Mouse (Mus musculus) forebrain, postnatal 0 days (tissue): Measurements from ENCODE around the gene Nol11. TPM values are rescaled to one million over a fixed set of nuclear protein-coding genes. Genes with fewer than 3 reads are reported as not detected.

Source experiments
- ATAC-seq: fragments of 200-750 bp; cut with Nextera tagmentation; 2 replicates; pipeline ENCODE4 v1.8.0; 2017; ENCODE audit warnings: mild to moderate bottlenecking, moderate library complexity
- DNase-seq: peaks from one replicate; pipeline ENCODE4 v3.0.0-alpha.2; 2015
- H3K27ac ChIP-seq: fragments of 300-500 bp; sonication (generic); 2 replicates; pipeline ENCODE4 v1.5.1; 2014; ENCODE audit warnings: low read depth, mild to moderate bottlenecking, antibody characterized with exemption, low read length, moderate library complexity, mixed read lengths
- H3K27me3 ChIP-seq: fragments of 300-500 bp; sonication (generic); 2 replicates; pipeline ENCODE4 v1.6.1; 2014; ENCODE audit warnings: mild to moderate bottlenecking, low read length, mixed read lengths; ENCODE audit not compliant: insufficient read depth
- H3K36me3 ChIP-seq: fragments of 300-500 bp; sonication (generic); 2 replicates; pipeline ENCODE4 v1.6.1; 2014; ENCODE audit warnings: mild to moderate bottlenecking, moderate library complexity; ENCODE audit not compliant: insufficient read depth
- H3K4me1 ChIP-seq: fragments of 300-500 bp; sonication (generic); 2 replicates; pipeline ENCODE4 v1.6.1; 2014; ENCODE audit warnings: antibody characterized with exemption; ENCODE audit not compliant: insufficient read depth
- H3K4me2 ChIP-seq: fragments of 300-500 bp; sonication (generic); 2 replicates; pipeline ENCODE4 v1.6.1; 2014; ENCODE audit warnings: low read depth, mild to moderate bottlenecking, moderate library complexity
- H3K4me3 ChIP-seq: fragments of 300-500 bp; sonication (generic); 2 replicates; pipeline ENCODE4 v1.5.1; 2014; ENCODE audit warnings: low read depth, low read length, mixed read lengths
- H3K9ac ChIP-seq: fragments of 300-500 bp; sonication (generic); 2 replicates; pipeline ENCODE4 v1.6.1; 2014; ENCODE audit warnings: mild to moderate bottlenecking
- H3K9me3 ChIP-seq: fragments of 300-500 bp; sonication (generic); 2 replicates; pipeline ENCODE4 v1.6.1; 2016; ENCODE audit warnings: low read length
- CTCF ChIP-seq: sonication (generic); IDR thresholded peaks from 2 replicates; pipeline ENCODE4 v1.5.1; 2016; ENCODE audit warnings: antibody characterized with exemption, control low read depth, low read depth
- WGBS: fragments of 180-500 bp; shearing (Covaris S2); extraction: QIAGEN DNeasy Blood & Tissue Kit; methylation state at CpG from one replicate; pipeline ENCODE4 v1.1.7; 2014; 5-methylcytosine and 5-hydroxymethylcytosine counted together
- polyA plus RNA-seq: library from polyadenylated mRNA; unstranded; fragments of >200 nt; fragmentation: Nextera tagmentation; extraction: Ambion mirVana; gene quantifications from 2 replicates; pipeline ENCODE4 v1.2.1, GENCODE M21; 2015
- total RNA-seq: library from RNA; depleted of rRNA; stranded (reverse); fragments of >200 nt; gene quantifications from 2 replicates; pipeline ENCODE4 v1.2.3, GENCODE M21; 2014

The Nol11 gene
- total and polyA plus RNA-seq, 2 experiments from 2014 or later = 35.6 to 49.0 TPM

DNA sequence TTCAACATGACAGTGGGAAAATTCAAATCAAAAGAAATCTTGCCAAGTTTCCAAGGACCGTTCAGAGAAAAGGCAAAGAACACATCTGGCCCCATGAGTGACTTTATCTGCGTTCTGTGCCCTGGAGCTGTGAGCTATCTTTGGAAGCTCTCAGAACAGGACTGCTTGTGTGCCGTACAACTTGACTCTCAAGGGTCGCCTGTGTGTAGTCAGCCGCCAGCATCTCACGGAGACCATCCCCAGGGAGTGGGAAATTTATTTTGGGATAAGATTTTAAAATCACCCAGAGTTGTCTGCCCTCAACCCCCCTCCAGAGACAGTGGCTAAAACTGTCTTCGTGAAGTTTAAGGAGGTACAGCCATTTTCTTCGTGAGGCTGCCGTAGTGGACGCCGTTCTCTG lies 12.6 kb upstream of the Nol11 start:
- WGBS = 88% methylated on average over 11 of the region's 11 CpGs
- Histone ChIP-seq H3K27me3 (no peaks in the 10 kb centered on the region), H3K9ac (no peak overlapping the region), H3K4me3 (no peak overlapping the region), H3K4me2 (no peak overlapping the region), H3K9me3 (no peaks in the 10 kb centered on the region), H3K27ac (no peak overlapping the region), H3K36me3 (no peaks in the 10 kb centered on the region), H3K4me1 (no peaks in the 10 kb centered on the region)
- ATAC-seq (no peak), DNase-seq (no peak)
- no peak for TF ChIP-seq CTCF

DNA sequence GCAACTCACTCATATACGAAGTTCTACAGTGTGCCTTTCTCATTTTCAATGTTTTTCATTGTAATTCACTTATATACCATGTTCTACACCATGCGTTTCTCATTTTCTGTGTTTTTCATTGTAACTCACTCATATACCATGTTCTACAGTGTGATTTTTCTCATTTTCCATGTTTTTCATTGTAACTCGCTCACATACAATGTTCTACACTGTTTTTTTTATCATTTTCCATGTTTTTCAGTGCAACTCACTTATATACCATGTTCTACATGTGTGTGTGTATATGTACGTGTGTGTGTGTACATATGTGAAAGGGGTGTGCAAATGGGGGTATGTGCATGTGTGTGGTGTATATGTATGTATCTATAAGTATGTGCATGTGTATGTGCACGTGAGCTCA lies 10.1 kb upstream of the Nol11 start:
- H3K9me3 ChIP-seq = no peaks in the 10 kb centered on the region
- H3K4me3 ChIP-seq = no peak overlapping the region
- no peak overlapping the region for H3K9ac ChIP-seq
- H3K27me3 ChIP-seq = no peaks in the 10 kb centered on the region
- ATAC-seq (no peak), DNase-seq (no peak)
- no peak overlapping the region for H3K4me2 ChIP-seq
- H3K27ac ChIP-seq = no peak overlapping the region
- 83% methylated on average over 5 of the region's 5 CpGs for WGBS
- no peak for TF ChIP-seq CTCF
- H3K4me1 ChIP-seq = no peaks in the 10 kb centered on the region
- no peaks in the 10 kb centered on the region for H3K36me3 ChIP-seq

DNA sequence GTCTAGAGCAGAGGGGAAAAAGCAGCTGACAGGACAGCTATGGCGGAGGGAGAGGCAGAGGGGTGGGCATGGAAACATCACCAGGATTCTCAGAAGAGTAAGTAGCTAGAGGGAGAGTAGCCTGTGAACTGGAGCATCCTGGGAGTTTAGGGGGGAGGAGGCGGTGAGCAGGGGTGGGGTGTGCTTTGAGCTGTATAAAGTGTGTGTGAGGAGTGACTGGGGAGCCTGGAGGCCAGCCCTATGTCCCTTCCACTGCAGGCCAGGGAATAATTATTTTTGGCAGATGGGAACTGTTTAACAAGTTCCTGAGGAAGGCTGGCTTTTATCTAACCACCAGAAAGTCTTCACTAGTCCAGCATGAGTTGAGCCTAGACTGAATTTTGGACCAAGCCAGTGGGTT lies 6.2 kb upstream of the Nol11 start:
- Histone ChIP-seq H3K36me3 (no peaks in the 10 kb centered on the region), H3K9ac (no peak overlapping the region), H3K9me3 (no peaks in the 10 kb centered on the region), H3K4me1 (no peaks in the 10 kb centered on the region), H3K27ac (no peak overlapping the region), H3K4me2 (no peak overlapping the region), H3K27me3 (no peaks in the 10 kb centered on the region), H3K4me3 (no peak overlapping the region)
- ATAC-seq = no peak
- WGBS = 74% methylated on average over 2 of the region's 2 CpGs
- no peak for TF ChIP-seq CTCF
- DNase-seq = no peak

DNA sequence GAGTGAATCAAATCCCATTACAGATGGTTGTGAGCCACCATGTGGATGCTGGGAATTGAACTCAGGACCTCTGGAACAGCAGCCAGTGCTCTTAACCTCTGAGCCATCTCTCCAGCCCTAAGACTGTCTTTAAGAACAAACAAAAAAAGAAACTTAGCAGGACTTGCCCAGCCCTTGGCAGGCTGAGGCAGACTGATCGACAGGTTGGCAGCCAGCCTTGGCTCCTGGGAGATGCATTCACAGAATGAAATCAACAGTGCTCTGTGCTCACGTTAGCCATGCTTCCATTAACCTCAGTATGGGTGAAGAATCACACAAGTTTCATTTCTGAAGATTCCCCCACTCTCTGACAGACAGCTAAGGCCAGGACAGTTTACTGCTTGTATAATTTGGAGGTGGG lies 1.2 kb upstream of the Nol11 start:
- H3K4me3 ChIP-seq = no peak overlapping the region
- H3K36me3 ChIP-seq = peaks cover 6% of the 10 kb centered on the region
- no peaks in the 10 kb centered on the region for H3K9me3 ChIP-seq
- no peak overlapping the region for H3K4me2 ChIP-seq
- no peak for ATAC-seq
- H3K27ac ChIP-seq = no peak overlapping the region
- peak; percentile 48 for DNase-seq
- H3K9ac ChIP-seq = no peak overlapping the region
- TF ChIP-seq CTCF = no peak
- no peaks in the 10 kb centered on the region for H3K27me3 ChIP-seq
- 0 out of 2 replicates have a peak, but pooled peaks cover 3% of the 10 kb centered on the region for H3K4me1 ChIP-seq
- WGBS = 30% methylated on average over 2 of the region's 2 CpGs

DNA sequence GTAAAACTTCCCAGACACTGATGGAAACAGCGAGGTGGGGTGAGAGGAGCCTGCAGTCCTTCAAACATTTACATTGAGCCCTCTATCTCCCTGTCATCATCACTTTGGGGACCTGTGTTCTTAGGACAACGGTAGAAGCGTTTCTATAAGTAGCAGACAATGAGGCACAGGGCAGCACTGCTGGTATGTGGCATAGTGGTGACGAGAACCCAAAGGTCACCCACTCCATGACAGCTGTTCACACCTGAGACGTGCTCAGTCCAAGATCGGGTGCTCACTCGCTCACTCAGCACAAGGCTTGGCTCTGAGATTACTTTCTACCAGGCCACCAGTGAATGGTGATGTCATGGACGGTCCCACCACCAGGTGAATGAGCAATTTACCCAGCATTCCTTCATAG lies 5.4 kb downstream of the Nol11 start:
- Histone ChIP-seq H3K27me3 (no peaks in the 10 kb centered on the region), H3K27ac (no peak overlapping the region), H3K36me3 (peaks cover 64% of the 10 kb centered on the region), H3K9ac (no peak overlapping the region), H3K4me1 (0 out of 2 replicates have a peak, but pooled peaks cover 3% of the 10 kb centered on the region), H3K9me3 (no peaks in the 10 kb centered on the region), H3K4me2 (no peak overlapping the region), H3K4me3 (no peak overlapping the region)
- DNase-seq (no peak), ATAC-seq (no peak)
- no peak for TF ChIP-seq CTCF
- 94% methylated on average over 8 of the region's 8 CpGs for WGBS

DNA sequence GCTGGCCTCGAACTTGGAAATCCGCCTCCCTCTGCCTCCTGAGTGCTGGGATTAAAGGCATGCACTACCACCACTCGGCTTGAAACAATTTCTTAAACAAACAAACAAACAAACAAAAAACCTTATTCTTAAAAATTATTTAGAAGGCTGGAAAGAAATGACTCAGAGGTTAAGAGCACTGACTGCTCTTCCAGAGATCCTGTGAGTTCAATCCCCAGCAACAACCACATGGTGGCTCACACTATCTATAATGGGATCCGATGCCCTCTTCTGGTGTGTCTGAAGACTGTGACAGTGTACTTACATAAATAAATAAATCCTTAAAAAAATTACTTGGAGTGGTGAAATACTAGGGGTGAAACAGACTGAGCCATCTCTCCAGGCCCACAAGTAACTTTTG lies 28.0 kb downstream of the Nol11 start:
- WGBS = 84% methylated on average over 4 of the region's 4 CpGs
- 0 out of 2 replicates have a peak, but pooled peaks cover 5% of the 10 kb centered on the region for H3K36me3 ChIP-seq
- no peak overlapping the region for H3K4me3 ChIP-seq
- no peak overlapping the region for H3K27ac ChIP-seq
- no peaks in the 10 kb centered on the region for H3K27me3 ChIP-seq
- H3K9ac ChIP-seq = no peak overlapping the region
- H3K4me2 ChIP-seq = no peak overlapping the region
- no peak for DNase-seq
- H3K4me1 ChIP-seq = no peaks in the 10 kb centered on the region
- ATAC-seq = no peak
- H3K9me3 ChIP-seq = no peaks in the 10 kb centered on the region
- no peak for TF ChIP-seq CTCF

DNA sequence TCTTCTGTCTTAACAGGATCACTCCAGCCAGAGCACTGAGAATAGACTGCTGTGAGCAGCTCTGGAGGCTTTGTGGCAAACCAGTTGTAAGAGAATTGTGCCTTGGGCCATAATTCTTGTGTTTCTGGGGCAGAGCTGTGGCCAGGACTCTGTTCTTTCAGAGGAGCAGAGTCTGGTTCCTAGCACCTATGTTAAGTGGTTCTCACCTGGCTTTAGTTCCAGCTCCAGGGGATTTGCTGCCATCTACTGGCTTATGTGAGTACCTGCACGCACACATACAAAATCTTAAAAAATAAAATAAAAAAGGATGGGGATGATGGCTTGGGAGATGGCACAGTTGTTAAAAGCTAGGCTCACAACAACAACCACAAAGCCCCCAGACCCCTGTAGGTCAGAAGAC lies 30.1 kb downstream of the Nol11 start:
- no peaks in the 10 kb centered on the region for H3K27me3 ChIP-seq
- peak; percentile 43 for TF ChIP-seq CTCF
- H3K9ac ChIP-seq = no peak overlapping the region
- H3K36me3 ChIP-seq = no peaks in the 10 kb centered on the region
- ATAC-seq = no peak
- no peaks in the 10 kb centered on the region for H3K9me3 ChIP-seq
- DNase-seq = no peak
- H3K4me1 ChIP-seq = no peaks in the 10 kb centered on the region
- H3K4me3 ChIP-seq = no peak overlapping the region
- no peak overlapping the region for H3K4me2 ChIP-seq
- H3K27ac ChIP-seq = no peak overlapping the region
- WGBS = 44% methylated on average over 1 of the region's 1 CpGs

DNA sequence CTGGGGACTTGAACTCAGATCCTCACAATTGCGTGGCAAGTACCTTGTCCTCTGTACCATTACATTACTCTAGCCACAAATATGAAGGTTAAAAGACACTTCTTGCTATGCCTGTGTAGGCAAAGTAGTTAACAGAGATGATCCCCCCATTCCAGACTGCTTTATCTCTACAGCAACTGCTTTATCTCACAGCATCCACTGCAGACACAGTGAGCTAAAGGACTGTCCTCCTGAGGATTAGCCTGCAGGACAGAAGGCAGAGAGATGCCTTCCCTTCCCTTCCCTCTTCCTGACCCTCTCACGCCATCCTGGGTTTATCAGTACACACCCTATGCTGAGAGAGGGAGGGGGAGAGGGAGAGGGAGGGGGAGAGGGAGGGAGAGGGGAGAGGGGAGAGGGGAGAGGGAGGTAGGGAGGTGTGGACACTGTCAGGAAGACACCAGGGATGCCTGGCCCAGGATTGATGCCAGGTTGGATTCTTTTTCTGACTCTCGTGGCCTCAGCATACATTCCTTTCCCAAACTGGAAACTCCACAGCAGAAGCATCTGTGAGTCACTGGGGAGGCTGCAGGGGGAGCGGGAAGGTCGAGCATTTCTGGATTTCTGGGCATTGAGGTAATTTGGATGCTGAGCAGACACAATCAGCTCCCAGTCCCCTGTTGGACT lies 32.1 kb downstream of the Nol11 start:
- TF ChIP-seq CTCF = no peak
- Histone ChIP-seq H3K4me2 (no peak overlapping the region), H3K4me3 (no peak overlapping the region), H3K27me3 (no peaks in the 10 kb centered on the region), H3K9ac (no peak overlapping the region), H3K9me3 (no peaks in the 10 kb centered on the region), H3K36me3 (no peaks in the 10 kb centered on the region), H3K27ac (no peak overlapping the region), H3K4me1 (no peaks in the 10 kb centered on the region)
- WGBS = 66% methylated on average over 4 of the region's 5 CpGs
- ATAC-seq = no peak
- no peak for DNase-seq
